Mouse (Mus musculus): Measurements from ENCODE around the gene Bms1. TPM values are rescaled to one million over a fixed set of nuclear protein-coding genes. Genes with fewer than 3 reads are reported as not detected.

Bms1 gene
- polyA plus RNA-seq, 1 experiment from 2014 or later = 26.6 TPM

DNA sequence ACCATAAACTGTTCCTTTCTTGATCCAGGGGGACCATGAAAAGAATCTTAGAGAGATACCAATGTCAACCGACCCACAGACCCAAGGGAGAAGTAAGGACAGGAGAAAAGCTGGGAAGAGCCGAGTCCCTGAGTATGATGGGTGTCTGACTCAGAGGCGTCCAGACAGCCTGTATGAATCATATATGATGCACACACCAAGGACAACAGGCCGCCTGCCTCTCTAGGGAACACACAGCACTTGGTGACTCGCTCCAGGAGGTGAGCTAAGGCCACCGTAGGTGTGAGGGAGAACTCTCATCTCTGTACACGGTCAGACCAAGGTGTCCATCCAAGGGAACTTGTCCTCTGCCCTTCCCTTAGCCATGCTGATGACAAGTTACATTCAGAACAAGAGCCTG, 51.8 kb downstream of the Bms1 start:
- no peak for DNase-seq (ENCODE audit: low spot score)

DNA sequence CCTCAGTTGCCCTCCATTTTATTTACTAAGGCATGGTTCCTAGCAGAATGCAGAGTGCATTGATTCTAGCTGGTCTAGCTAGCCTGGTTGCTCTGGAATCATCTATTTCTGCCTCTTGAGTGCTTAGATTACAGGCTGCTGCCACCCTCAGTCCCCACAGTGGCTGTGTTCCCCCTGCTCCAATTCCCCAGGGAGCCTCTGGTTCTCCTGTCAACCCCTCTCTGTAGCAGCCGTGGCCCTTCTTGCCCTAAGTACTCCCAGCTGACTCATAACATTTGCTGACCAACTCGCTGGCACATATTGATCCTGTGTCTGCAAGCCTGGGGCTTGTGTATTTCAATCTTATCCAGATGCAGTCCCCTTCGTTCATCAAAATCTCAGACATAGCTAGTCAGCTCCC, 53.1 kb downstream of the Bms1 start:
- DNase-seq (ENCODE audit: low spot score) = no peak

DNA sequence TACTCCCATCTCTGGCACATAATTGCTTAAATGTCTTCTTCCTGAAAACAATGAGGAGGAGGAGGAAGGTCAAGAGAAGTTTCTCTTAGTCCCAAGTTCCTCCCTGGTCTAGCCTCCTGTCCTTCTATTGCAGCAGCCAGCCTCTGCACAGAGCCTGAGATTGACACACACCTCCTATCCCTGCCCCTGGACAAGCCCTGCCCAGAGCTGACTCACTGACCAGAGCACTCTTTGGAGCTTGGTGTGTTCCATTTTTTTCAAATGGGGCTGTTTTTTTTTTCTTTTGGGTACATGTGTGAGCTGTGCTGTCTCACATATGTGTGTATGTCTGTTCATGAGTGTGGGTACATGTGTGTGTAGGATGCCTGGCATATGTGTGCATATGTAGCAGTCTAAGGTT, 53.5 kb downstream of the Bms1 start:
- DNase-seq (ENCODE audit: low spot score) = no peak

DNA sequence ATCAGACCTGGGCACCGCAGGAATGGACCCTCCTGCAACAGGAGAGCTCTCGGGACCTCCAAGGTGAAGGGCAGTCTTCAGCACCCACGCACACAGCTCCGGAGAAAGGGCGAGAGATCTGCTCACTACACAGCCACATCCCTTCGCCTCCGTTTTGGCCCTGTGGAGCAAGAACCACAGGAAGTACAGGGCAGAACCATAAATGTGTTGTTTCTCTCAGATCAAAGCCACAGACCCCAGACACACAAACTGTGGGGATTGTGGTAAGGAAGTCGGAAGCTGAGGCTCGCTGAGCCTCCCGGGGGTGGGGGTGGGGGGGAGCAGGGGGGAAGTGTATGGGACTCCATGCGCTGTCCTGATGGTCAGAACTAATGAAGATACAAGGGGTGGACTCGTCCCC, 68.9 kb downstream of the Bms1 start:
- peak; percentile 4 for DNase-seq (ENCODE audit: low spot score)

DNA sequence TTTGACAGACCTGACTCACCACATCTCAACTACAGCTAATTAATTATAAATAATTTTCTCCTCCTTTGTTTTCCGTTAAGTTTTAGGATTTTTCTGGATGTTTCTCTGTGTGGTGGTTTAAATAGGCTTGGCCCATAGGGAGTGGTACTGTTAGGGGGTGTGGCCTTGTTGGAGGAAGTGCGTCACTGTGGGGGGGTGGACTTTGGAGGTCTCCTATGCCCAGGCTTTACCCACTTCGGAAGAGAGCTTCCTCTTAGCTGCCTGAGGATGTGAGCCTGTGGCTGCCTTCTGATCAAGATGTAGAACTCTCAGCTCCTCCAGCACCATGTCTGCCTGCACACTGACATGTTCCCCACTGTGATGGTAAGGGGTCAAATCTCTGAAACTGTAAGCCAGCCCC, 71.1 kb downstream of the Bms1 start:
- DNase-seq (ENCODE audit: low spot score) = no peak

DNA sequence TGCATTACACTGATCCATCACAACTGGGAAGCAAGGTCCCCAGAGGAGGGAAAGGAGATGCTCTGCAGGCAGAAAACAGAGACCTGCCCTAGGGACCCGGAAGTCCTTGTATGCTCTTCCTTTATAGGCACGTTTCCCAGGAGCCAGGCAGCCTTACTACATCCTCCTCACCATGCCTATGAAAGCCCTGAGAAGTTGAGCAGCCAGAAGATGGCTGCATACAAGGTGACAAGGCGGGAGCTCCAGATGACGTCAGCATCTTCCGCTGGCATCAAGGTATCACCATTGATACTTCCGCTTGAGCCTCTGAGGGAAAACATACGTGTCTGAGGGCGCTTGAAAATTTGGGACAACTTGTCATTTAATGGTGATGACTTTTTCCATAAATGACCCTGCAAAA, 72.0 kb downstream of the Bms1 start:
- DNase-seq (ENCODE audit: low spot score) = no peak

DNA sequence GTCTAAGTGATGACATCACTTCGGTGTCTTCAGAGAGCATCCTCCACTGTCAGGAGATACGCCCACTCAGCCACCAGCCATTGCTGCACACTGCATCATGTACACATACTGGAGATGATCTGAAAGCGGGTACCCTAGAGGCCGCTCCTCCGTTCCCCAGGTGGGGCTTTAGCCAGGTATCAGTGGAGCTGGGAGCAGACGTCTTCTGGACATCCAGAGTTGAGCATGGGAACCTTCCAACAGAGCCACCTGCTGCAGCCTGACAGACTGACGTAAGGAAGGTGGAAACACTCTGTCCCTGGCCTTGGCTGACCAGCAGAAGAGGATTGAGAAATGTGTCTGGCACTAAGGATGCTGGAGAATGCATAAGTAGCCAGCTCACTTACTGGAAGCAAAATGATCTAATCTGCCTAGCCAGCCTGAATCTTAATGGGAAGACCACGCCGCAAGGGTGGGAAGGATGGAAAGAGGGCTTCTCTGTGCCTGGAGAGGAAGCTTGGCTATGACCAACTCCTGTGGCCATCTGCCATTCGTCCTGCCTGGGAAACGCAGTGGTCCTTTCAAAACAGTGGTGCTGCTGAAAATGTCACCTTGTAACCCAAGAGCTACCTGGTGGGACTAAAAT, 77.3 kb downstream of the Bms1 start:
- no peak for DNase-seq (ENCODE audit: low spot score)

DNA sequence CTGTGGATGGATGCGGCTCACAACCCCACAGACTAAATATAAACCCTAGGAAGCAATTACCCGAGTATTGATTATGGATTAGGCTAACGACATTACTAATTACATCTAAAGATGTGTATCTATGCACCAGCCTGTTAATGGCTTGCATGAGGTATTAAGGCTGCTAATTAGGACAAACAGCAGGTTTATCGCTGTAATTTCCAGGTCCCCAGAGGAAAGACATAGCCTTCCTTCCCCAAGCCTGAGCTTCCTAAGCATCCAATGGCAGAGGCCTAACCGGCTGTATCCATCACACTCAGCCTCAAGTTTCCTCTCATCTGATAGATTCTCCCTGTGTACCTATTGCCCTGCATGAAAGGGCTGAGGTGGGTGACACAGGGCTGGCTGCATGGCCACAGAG, 81.6 kb downstream of the Bms1 start:
- DNase-seq (ENCODE audit: low spot score) = no peak

DNA sequence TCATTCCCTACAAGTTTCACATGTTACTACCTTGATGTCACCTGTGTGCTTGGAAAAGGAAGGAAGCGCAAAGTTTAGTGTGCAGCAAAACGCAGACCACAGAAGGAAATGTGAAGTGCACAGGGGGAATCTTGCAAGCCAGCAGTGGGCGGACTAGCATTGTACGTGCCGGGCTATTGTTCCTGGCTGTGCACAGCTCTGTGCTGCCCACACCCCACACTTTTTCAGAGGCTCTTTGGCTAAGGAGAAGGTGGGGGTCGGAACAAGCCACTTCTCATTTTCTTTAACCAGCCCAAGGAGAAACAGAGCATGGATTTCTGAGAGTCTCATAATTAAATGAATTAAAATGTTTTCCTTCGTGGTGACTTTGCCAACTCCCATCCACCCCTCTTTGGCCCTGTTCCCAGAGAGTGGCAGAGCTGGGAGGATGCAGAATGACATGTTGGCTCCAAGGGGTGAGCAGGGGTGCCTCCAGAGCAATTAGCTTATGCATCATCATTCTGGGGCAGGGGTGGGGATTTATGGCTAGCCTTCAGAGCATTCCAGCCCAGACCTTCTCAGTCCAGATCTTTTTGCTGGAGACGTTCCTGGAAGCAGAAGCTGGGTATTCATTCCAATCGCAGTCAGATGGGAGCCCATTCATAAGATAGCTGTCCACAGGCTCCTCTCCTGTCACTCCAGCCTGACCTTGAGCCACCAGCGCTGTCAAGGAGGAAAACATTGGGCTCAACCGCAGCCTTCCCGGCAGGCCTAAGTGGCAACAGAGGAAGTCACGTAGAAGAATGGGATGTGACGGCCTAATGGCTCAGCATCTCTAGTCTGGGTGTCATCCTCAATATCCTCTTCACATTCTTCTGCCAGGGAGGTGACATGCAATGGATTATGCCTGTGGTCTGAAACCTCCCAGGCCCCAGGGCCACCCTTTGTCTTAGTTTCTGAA, 82.5 kb downstream of the Bms1 start:
- no peak for DNase-seq (ENCODE audit: low spot score)

DNA sequence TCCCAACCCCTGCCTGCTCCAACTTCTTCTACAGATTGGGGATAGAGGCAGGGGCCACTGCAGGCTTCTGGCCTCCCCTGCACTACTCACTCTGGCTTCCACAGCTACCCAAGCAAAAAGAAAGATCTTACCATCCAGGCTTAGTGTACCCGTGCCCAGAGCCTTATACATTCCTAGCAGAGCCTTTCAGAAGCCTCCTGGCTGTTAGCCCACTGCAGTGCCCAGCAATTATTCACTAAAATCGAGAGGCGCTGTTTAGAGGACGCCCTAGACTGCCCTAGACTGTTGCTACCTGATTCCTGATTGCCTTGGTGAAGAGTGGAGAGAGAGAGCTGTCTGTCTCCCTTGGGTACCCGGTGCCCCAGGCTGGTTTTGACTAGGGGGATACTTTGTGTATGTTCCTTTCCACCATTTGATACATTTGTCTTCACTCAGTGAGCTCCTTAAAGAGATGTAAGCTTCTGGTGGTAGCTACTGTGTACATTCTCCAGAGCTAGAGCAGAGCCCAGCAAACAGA, 83.3 kb downstream of the Bms1 start:
- no peak for DNase-seq (ENCODE audit: low spot score)

DNA sequence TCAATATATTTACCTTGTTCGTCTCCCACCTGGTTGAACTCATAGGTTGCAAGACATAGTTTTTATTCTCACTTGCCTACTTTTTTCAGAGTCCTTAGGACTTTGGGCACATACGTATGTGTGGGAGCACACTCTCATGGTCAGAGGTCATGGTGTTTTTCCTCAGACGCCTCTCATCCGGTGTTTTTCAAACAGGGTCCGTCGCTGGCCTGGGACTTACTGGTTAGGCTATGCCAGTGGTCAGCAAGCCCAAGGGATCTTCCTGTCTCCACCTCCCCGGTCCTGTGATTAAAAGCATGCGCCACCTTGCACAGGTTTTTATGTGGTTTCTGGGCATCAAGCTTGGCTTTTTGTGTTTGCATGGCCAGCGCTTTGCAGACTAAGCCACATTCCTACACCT, 85.4 kb downstream of the Bms1 start:
- DNase-seq (ENCODE audit: low spot score) = no peak

Small RNA genes within 50 kb of the gene (microRNA-seq; reads per million reads assigned to microRNA genes)
- not detected for gene Gm25953 (ENCODE audit: borderline number of aligned reads)

Other genes with a start within 250 kb of the Bms1 start
- 0.23 and 0.26 TPM in 2 replicates for gene Ret, start 221.8 kb downstream of the Bms1 start, polyA plus RNA-seq (2015; fragmentation: Nextera tagmentation; extraction: Ambion mirVana)
- gene Zfp248, start 36.1 kb upstream of the Bms1 start, polyA plus RNA-seq (2015; fragmentation: Nextera tagmentation; extraction: Ambion mirVana) = 2.7 and 3.7 TPM in 2 replicates
- gene Zfp9, start 59.8 kb upstream of the Bms1 start, polyA plus RNA-seq (2015; fragmentation: Nextera tagmentation; extraction: Ambion mirVana) = 0.73 and 0.76 TPM in 2 replicates
- gene Ankrd26, start 142.8 kb upstream of the Bms1 start, polyA plus RNA-seq (2015; fragmentation: Nextera tagmentation; extraction: Ambion mirVana) = 13.3 and 16.2 TPM in 2 replicates